Mouse (Mus musculus) liver, adult 2 months (tissue): ENCODE results near the gene Cuedc2.

Source experiments
- CTCF ChIP-seq: fragments of 200-500 bp; IDR thresholded peaks from 2 replicates; pipeline ENCODE4 v1.5.1; 2011; ENCODE audit warnings: low read depth, low read length, control low read depth
- POLR2A ChIP-seq: fragments of 200-500 bp; IDR thresholded peaks from 2 replicates; pipeline ENCODE4 v1.6.1; 2011; ENCODE audit warnings: low read length, control low read depth; ENCODE audit not compliant: insufficient read depth; ENCODE audit errors: extremely low read depth

GRCm38 (mm10) chr19:46375891-46376290, 37.4 kb upstream of the Cuedc2 start:
- no peak for TF ChIP-seq CTCF
- TF ChIP-seq POLR2A, result no peak
